Mouse (Mus musculus) left cerebral cortex, adult 18-20 months (tissue): Measurements from ENCODE around the gene Cntnap2. TPM values are rescaled to one million over a fixed set of nuclear protein-coding genes. Genes with fewer than 3 reads are reported as not detected.
A peak's percentile ranks its signal among the peaks of the same experiment; 100 is the strongest.

Experiments
- DNase-seq, 2 experiments: peaks; one replicate each; pipeline ENCODE4 v3.0.0; 2021 to 2022; ENCODE audit warnings: low spot score in 2 of 2, mixed read lengths in 1 of 2
- total RNA-seq, 2 experiments: library from RNA; stranded (reverse); gene quantifications; 2 replicates each; pipeline ENCODE4 v1.2.3; 2021

The Cntnap2 gene
- total RNA-seq, 2 experiments from 2014 or later, result 109 TPM

GRCm38 (mm10) chr6:46612872-46613271, 1553.7 kb downstream of the Cntnap2 start:
- no peak for DNase-seq

- no peak for DNase-seq
These were observed 1609.9 kb downstream of the Cntnap2 start for GRCm38 (mm10) chr6:46669018-46669417.

GRCm38 (mm10) chr6:46675081-46675480, 1615.9 kb downstream of the Cntnap2 start:
- no peak for DNase-seq

- DNase-seq, result peak; percentile 15 to 36
These were observed 1616.5 kb downstream of the Cntnap2 start for GRCm38 (mm10) chr6:46675621-46676020.

- no peak for DNase-seq
These were observed 1637.0 kb downstream of the Cntnap2 start for GRCm38 (mm10) chr6:46696187-46696586.

- DNase-seq, result no peak
These were observed 1640.2 kb downstream of the Cntnap2 start for GRCm38 (mm10) chr6:46699343-46699742.

- peak; percentile 30 to 43 for DNase-seq
These were observed 1645.4 kb downstream of the Cntnap2 start for GRCm38 (mm10) chr6:46704293-46705170.

GRCm38 (mm10) chr6:46705926-46706325, 1646.8 kb downstream of the Cntnap2 start:
- peak; percentile 12 for DNase-seq

GRCm38 (mm10) chr6:46716576-46716975, 1657.4 kb downstream of the Cntnap2 start:
- DNase-seq, result no peak

- no peak for DNase-seq
These were observed 1674.6 kb downstream of the Cntnap2 start for GRCm38 (mm10) chr6:46733794-46734193.

- DNase-seq, result no peak
These were observed 1689.3 kb downstream of the Cntnap2 start for GRCm38 (mm10) chr6:46748448-46748847.

GRCm38 (mm10) chr6:46763481-46763880, 1704.3 kb downstream of the Cntnap2 start:
- no peak for DNase-seq

- no peak for DNase-seq
These were observed 1715.4 kb downstream of the Cntnap2 start for GRCm38 (mm10) chr6:46774529-46774928.

- DNase-seq, result peak; percentile 31 to 49
These were observed 1743.3 kb downstream of the Cntnap2 start for GRCm38 (mm10) chr6:46802264-46803110.

GRCm38 (mm10) chr6:46856635-46857034, 1797.5 kb downstream of the Cntnap2 start:
- no peak for DNase-seq

- DNase-seq, result no peak
These were observed 1801.9 kb downstream of the Cntnap2 start for GRCm38 (mm10) chr6:46861076-46861475.

GRCm38 (mm10) chr6:46866317-46866716, 1807.2 kb downstream of the Cntnap2 start:
- DNase-seq, result no peak

GRCm38 (mm10) chr6:46886230-46886629, 1827.1 kb downstream of the Cntnap2 start:
- DNase-seq, result no peak

GRCm38 (mm10) chr6:46909167-46909566, 1850.0 kb downstream of the Cntnap2 start:
- DNase-seq, result no peak

- no peak for DNase-seq
These were observed 1859.6 kb downstream of the Cntnap2 start for GRCm38 (mm10) chr6:46918701-46919274.

GRCm38 (mm10) chr6:46919973-46920372, 1860.8 kb downstream of the Cntnap2 start:
- DNase-seq, result no peak

GRCm38 (mm10) chr6:46924709-46925108, 1865.6 kb downstream of the Cntnap2 start:
- DNase-seq, result no peak
